Mouse (Mus musculus): ENCODE results near the gene Nkx2-5.

The Nkx2-5 gene

DNA sequence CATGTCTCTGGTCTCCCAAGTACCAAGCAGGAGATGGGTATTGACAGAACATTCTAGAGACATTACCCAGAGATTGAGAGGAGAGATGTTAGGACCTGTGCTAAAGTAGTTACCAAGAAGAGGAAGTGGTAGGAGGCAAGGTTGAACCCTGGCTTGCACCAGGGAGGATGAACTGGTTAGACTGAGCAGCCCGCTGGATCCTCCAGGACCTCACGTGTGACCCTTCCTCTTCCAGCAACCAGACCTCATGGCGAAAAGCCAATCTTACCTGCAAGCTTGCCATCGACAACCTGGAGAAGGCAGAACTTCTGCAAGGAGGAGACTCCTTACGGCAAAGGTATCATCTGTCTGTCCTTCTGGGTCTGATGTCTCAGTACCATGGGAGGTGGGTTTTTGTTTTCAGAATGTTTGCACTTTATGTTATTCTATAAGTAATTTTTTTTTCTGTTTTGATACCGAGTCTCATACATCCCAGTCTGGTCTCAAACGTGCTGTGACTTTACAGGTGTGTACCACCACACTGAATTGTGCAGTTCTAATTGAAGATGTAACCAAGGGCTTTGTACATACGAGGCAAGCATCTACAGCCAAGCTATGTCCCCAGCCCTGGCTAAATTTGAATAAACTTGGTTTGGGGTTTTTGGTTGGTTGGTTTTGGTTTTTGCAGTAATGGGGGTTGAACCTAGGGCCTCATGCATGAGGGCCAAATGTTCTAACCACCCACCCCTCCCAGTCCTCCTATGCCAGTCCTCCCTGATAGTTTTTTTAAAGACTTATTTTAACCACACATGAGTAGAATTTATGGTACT lies 55.1 kb downstream of the Nkx2-5 start:
- no peak for ATAC-seq (ENCODE audit: low TSS enrichment)

- ATAC-seq (ENCODE audit: low TSS enrichment): no peak
These were observed 55.8 kb downstream of the Nkx2-5 start for GRCm38 (mm10) chr17:26788986-26789385.
